Mouse (Mus musculus) CD8-positive naive resting alpha-beta T cell, adult 2 months (primary cell): Measurements from ENCODE around the gene Taok3.

Experiments used
- DNase-seq, 2 experiments: peaks; one replicate each; pipeline ENCODE4 v3.0.0; 2022; ENCODE audit warnings: low read depth in 2 of 2, low spot score in 2 of 2

Gene Taok3

DNA sequence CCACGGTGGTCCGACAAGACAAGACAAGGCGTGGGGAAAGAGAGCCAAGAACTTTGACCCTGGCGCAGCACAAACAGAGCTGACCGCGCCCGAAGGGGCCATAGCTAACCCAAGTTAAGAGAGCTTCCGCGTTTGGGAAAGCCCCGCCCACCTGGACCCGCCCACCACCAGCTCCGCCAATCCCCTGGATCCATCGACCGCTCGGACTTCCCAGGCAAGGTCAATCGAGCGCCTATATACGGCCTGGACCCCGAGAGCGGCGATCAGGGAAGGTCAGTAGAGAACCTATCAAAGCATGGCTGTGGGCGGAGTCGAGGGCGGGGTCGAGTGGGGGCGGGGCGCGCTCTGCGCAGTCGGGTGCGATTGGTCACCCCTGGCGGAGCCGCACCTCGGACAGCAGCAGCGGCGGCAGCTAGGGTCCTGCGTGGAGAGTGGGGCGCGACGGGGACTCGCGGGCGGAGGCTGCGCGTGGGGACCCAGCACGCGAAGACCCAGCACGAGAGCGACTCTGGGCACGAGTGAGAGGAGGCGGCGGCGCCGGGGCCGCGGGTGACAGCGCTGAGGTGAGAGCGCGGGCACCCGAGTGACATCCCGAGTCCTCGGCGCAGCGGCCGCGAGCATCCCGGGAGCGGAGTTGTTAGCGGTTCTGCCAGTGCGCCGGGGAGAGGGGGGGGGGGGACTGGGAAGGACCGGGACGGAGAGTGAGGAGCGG is at the start of gene Taok3:
TSS of gene Taok3 (plus strand) at position 353 of the 712 bp plus-strand sequence.
- peak; percentile 94 to 98 for DNase-seq

GRCm38 (mm10) chr5:117087718-117088117 is 32.2 kb upstream of the Taok3 start:
- DNase-seq = no peak

DNA sequence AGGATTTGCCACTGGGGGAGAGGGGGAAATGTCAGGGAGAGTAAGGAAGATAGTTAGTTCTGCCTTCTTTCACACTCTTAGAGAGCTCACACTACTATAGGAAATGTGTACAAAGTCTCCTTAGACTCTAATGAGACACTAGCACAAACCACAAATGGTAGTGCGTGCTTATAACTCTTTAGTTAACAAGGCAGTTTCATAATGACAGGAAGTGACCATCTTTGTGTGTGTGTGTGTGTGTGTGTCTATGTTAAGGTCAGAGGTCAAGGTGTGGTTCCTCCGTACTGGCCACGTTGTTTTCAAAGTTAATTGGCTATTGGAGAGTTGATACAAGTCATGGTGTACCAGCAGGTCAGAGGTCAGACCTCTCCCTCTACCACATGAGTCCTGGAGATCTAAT is 30.8 kb upstream of the Taok3 start:
- no peak for DNase-seq

DNA sequence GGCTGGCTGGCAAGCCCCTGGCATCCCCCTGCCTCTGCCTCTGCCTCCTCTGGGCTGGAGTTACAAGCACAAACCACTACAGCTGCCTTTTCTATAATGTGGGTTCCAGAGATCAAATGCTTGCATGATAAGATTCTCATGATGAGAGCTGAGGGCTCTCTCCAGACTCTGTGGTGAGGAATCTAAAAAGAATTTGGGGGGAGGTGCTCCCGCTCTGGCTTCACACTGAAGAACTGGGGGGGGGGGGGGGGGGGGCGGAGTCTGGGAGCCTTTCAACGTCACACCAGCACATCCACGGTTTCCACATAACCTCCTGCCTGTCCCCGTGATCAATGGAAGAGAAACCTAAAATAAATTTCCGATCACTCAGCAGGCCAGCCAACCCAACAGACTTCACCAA is 30.1 kb upstream of the Taok3 start:
- DNase-seq = no peak

DNA sequence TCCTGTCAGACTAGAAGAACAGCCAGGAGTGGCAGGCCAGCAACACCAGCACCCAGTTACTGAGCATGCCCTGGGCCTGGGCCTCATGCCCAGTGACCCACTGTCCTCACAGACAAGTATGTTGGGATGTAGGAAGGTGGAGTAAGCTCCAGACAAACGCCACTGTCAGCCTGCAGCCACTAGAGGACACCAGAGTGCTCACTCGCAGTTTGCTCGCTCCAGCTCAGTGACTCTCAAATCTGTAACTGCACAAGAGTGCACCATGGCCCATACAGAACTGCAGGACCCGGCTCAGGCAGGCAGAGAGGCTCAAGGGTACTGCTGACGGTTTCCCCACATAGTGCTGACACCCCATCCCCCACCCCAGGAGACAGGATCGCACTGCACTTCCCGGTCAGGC is 25.5 kb upstream of the Taok3 start:
- no peak for DNase-seq

- DNase-seq = peak in 1 of 2 experiments; percentile 14
Measured at GRCm38 (mm10) chr5:117096716-117097115, 23.2 kb upstream of the Taok3 start.

GRCm38 (mm10) chr5:117099008-117099407 is 20.9 kb upstream of the Taok3 start:
- no peak for DNase-seq

- no peak for DNase-seq
Measured at GRCm38 (mm10) chr5:117099742-117100141, 20.2 kb upstream of the Taok3 start.

- DNase-seq = no peak
Measured at GRCm38 (mm10) chr5:117103194-117103929, 16.6 kb upstream of the Taok3 start.

DNA sequence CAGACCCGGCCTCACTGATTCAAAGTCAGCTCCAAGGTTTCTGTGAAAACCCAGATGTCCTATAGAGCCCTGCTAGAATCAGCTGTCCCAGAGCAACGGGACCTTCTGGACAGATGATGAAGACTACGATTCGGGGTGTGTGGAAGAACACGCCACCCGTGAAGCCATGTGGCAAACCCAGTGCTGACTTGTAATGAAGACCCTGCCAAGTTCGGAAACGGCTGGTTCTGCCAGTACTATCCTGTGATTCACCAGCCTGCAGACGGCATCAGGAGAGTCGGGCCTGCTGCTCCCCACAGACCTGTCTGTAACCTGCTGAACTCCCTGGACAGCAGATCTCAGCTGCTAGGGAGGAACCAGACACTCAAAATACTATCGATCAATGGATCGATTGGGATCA is 15.6 kb upstream of the Taok3 start:
- no peak for DNase-seq

DNA sequence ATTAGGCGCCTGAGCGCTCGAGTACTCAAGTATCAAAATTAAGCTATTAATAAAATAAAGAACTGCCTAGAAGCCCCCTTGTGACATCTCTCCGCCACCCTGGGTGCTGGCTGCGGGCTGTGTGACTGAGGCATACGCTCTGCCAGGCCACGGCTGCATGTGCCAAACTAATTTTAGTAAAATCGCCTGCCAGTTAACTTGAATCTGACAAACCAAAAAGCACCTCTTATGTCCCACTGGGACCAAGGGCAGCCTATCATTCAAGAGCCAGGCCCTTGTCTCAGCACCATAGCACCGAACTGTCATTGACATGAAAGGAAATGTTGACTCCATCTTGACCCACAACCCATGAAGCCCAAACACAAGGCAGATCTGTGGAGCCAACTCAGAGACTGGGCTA is 14.2 kb upstream of the Taok3 start:
- DNase-seq = no peak

GRCm38 (mm10) chr5:117108292-117108691 is 11.6 kb upstream of the Taok3 start:
- no peak for DNase-seq

DNA sequence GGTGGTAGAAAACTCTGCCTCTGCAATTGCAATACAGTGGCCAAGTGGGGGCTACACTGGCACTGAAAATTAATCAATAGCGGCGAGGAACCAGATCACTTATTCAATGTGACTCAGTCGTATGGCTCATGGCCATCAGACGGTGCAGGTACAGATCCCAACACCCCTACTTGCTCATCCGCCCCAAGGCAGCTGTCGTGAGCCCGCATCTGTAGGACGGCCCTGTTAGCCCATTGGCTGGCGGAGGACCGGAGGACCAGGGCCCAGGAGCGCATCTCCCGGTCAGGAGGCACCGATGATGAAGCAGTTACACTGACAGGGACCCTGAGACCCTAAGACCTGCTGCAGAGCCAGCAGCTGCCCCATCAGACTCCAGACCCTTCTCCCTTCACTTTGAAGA is 11.2 kb upstream of the Taok3 start:
- no peak for DNase-seq

DNA sequence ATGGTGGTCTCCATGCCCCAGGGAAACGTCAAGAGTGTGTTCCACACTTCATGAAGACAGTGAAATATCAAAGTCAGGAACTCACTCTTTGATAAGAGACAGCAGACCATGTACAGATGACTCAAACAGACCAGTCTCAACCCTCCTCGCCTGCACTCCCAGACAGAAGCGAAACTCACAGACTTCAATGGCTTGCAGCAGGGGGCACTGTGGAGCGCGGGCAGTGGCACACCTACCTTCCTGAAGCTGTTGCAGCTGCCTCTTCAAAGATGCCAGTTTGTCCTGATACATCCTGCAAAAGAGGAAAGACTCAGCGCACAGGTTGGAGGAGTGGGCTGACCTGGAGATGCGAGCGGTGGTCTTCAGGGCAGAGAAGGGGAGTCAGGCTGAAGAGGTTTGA is 10.4 kb upstream of the Taok3 start:
- peak in 1 of 2 experiments; percentile 10 for DNase-seq

DNA sequence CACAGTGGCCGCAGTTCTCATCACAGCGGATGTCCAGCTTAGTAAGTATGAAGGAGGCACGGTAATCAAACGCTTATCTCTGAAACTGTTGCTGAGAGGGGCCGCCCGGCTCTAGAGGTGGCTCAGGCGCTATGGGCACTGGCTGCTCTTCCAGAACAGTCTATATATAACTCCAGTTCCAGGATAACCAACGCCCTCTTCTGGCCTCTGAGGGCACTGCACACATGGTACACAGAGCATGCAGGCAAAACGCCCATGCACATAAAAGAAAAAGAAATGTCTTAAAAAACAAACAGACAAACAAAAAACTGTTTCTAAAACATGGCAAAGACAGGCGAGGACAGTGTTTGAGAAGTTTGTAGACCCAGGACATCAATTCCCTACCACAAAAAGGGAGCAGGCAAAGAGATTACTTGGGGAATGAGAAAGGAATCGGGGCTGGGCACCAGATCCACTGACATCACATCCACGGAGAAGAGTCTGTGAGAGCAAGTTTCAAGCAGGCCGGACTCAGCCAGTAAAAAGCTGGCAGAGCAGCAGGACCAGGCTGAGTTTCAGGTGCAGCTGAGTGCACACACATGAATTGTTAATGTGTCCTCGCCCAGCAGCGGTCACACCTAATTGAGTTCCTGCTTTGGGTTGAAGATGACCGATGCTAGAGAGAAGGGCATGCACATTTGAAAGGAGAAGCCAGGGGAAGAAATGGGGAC is 8.7 kb upstream of the Taok3 start:
- DNase-seq = no peak

- DNase-seq = peak in 1 of 2 experiments; percentile 5
Measured at GRCm38 (mm10) chr5:117111774-117112112, 8.2 kb upstream of the Taok3 start.

GRCm38 (mm10) chr5:117113330-117113729 is 6.6 kb upstream of the Taok3 start:
- peak; percentile 20 to 35 for DNase-seq

- peak; percentile 15 to 26 for DNase-seq
Measured at GRCm38 (mm10) chr5:117114581-117115192, 5.2 kb upstream of the Taok3 start.

- DNase-seq = no peak
Measured at GRCm38 (mm10) chr5:117115193-117115767, 4.6 kb upstream of the Taok3 start.

DNA sequence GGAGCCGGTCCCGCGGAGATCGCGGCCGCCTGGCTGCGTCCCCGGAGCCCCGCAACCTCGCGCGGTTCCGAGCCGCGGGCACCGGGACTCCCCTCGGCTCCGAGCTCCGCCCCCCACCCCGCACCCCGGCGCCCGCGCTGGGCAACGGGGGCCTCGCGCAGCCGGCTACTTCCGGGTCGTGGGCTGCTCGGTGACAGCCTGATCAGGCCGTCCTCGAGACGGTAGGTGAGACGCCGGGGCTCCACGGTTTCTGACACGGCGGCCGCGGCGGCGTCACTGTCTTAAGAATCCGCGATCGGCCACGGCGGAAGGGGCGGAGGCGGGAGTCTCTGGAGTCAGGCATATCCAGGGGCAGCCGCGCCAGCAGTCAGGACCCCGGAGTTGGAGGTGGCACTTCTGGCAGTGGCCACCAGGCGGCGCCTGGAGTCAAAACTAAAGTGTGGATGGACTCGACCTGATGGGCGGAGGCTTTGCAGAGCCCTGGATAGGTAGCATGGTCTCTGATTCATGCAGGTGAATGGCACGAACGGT is 4.0 kb upstream of the Taok3 start, which contains the start of gene Suds3:
TSS of gene Suds3 (minus strand) at position 278 of the 531 bp plus-strand sequence.
- DNase-seq = peak; percentile 98

GRCm38 (mm10) chr5:117116660-117117059 is 3.3 kb upstream of the Taok3 start:
- no peak for DNase-seq
